Mouse (Mus musculus): ENCODE measurements at regions not wholly inside any gene's neighbourhood (a gene's known extent, or its start where the extent isn't known, plus 50 kb on each side); places are given as distances from the start of the nearest gene placed in this dataset.

DNA sequence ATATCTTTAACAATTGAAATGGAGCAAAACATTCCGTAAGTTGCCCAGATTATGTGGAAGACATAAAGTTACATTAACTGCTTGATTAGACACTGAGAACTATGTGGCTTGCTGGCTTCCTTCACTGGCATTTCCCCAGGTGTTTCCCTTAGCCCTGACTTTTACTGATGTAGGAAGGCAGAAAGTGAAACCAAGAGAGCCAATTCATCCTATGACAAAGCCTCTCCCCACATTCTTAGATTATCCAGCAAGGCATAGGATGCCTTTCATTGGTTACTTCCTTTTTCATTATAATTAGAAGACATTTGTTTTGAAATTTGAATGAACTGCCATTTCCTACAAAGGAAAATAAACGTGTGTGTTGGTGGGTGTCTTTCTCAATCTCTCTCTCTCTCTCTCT is 72.1 kb downstream of the Cdc42ep3 start:
- no peak for DNase-seq (ENCODE audit: low read depth, low spot score)

GRCm38 (mm10) chr17:79273551-79273950 is 81.3 kb downstream of the Cdc42ep3 start:
- DNase-seq (ENCODE audit: low read depth, low spot score): no peak

- no peak for DNase-seq (ENCODE audit: low read depth, low spot score)
Measured at GRCm38 (mm10) chr17:79259691-79260090, 95.2 kb downstream of the Cdc42ep3 start.

DNA sequence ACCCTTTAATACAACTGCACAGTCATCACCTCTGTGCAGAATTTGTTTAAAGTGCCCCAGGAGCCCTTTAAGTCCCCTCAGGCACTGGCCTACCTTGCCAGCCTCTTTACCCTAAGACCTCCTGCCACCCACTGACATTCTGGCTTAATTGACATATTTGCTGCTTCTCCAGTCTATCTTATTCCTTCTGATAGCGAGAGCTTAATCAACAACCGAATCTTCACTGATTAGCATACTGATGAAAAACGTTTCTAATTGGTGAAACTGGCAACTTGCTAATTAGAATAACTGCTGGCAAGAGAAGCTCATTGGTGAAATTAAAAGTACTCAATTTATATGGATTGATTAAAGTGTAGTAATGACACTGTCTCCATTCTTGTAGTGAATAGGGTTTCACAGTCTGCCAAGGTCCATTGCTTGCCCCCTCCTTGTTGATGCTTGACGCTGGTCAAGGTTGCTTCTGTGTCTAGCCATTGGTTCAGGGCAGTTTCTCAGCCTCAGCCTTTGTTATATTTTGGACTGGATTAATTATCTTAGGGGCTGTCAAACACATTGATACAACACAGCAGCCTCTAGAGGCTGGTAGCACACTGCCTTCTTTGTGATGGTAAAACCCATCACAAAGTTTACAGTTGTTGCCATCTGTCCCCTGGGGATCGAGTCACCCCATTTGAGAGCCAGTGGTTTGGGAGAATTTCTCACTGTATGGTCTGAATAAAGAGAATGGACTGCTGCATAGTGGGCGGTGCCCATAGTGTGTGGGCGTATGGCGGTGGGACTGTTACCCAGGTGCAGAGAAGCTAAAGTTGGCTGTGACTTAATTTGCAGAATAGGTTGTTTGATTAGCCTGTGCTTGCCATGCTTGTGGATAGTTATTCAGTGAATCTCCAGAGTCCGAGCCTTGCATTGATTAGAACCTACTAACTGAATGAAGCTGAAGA is 107.7 kb downstream of the Cdc42ep3 start:
- DNase-seq (ENCODE audit: low read depth, low spot score): no peak

DNA sequence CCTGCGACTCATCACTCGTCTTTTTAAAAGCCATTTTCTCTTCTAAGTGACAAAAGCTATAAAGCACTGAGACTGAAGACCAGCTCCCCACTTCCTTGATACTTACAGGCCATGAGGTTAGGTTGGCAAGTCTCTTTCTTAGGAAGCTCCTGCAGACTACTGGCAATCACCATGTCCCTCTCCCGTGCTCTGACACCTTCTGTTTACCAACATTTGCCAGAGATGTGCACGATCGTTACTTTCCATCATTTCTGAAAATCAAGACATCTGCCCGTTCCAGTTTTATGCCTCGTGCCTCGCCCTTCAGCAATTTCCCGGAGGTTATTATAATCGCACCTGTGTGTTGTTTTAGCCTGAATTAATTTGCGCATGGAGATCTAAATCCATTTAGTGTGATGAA is 110.8 kb downstream of the Cdc42ep3 start:
- no peak for DNase-seq (ENCODE audit: low read depth, low spot score)

DNA sequence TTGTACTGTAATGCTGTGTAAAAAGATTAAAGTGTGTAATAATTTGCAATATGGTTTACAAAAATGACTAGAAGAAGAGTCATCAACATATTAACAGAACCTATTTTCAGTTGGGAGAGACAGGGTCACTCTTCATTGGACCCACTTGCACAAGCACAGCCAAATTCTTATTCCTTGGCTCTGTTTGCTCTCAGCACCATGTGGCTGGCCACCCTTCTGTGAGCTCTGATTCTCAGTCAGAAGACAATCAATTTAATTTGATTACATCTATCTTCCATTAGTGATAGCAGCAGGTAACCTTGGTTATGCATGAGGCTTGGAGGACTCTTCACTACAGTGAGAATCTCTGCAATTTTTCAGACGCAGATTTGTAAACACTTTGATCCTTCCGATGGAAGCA is 111.5 kb downstream of the Cdc42ep3 start:
- no peak for DNase-seq (ENCODE audit: low read depth, low spot score)

DNA sequence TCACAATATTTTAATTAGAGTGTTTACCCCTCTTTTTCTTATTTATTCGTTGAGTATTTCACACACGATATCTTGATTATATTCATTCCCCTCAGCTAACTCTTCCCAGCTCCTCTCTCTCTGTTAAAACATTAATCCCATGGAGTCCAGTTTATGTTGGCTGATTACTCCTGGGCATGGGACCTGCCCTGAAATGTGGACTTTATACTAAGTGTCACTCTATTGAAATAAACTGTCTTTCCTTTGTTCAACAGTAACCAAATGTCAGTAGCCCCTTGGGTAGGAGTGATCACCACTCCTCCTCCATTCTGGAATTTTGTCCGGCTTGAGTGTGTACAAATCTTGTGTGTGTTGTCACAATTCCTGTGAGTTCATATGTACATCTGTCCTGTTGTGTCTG is 113.4 kb downstream of the Cdc42ep3 start:
- DNase-seq (ENCODE audit: low read depth, low spot score): no peak

DNA sequence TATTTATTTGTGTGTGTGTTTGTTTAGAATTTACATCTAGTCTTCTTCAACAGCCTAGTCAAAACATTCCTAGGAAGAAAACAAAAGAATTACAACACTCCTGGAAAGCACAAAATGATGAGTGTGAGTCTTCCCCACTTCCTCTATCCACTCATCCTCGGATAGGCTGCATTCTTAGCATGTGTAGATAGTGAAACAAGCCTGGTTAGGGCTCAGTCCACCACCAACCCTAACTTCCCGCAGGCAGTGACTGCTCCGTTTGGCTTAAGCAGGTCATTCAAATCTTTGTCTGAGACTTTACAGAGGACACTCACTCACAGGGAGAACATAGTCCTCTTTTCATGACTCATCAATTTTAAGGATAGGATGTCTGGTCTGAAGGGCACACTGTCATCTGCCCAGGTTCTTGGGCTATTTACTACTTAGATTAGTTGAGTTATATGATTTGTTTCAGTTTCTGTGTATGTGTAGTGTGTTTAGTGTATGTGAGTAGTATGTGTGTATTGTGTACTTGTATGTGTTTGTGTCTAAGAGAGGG is 118.6 kb downstream of the Cdc42ep3 start:
- DNase-seq (ENCODE audit: low read depth, low spot score): no peak

- DNase-seq (ENCODE audit: low read depth, low spot score): no peak
Measured at GRCm38 (mm10) chr17:79230653-79231489, 124.0 kb downstream of the Cdc42ep3 start.

- DNase-seq (ENCODE audit: low read depth, low spot score): peak; percentile 10
Measured at GRCm38 (mm10) chr17:79206563-79206962, 148.3 kb downstream of the Cdc42ep3 start.

GRCm38 (mm10) chr17:79206111-79206510 is 148.8 kb downstream of the Cdc42ep3 start:
- no peak for DNase-seq (ENCODE audit: low read depth, low spot score)

- DNase-seq (ENCODE audit: low read depth, low spot score): no peak
Measured at GRCm38 (mm10) chr17:79199814-79200491, 148.2 kb downstream of the Qpct start.

- DNase-seq (ENCODE audit: low read depth, low spot score): no peak
Measured at GRCm38 (mm10) chr17:79191871-79192373, 140.2 kb downstream of the Qpct start.

DNA sequence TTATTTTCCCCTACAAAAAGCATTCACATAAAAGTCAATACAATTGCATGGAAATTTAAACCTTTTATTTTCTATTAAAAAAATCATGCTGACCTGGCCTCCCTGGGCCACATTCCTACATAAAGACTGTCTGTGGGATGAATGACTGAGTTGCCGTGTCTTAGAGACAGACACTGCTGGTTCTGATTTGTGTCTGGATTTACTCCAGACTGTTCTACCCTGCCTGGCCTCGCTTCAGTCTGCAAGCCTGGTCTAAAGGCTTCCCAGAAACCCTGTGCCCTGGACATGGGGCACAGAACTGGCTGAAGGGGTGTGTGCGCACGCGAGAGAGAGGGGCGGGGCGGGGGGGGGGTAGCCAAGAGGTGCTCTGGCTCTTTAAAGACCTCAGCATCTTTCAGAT is 136.6 kb downstream of the Qpct start:
- DNase-seq (ENCODE audit: low read depth, low spot score): no peak

DNA sequence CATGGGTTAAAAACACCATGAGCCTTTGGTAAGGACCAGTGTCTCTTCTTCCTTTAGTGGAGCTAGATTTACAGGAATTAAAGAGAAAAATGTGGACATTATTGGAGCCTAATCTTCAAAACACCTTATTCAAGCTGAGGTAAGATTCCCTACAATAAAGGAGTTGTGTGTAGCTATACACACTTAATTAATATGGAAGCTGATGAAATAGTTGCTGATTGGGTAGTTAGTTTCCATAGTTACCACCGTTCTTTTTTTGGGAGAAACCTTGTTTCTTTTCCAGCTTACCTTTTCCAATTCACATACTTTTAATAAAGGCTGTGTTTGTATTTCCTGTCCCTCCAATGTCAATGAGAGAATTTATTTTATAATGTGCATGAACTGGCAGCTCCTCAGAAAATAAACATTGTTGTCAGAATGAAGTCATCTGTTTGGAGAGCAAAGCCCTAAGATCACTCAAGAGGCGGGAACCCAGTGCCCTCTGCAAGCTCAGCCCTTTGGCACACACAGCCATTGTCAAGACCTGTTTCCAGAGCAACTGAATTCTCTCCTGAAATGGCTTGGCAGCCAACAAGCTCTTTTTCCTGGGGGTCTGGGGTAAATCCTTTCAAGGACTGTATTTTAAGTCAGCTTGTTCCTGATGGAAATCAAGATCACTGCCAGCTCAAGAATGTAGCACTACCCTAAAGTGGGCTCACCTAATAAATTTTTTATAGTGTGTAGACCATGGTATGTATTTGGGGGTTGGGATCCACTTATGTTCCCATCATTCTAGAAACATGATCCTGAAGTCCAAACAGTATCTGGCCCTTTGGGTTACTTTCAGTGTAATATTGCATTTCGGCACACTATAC is 128.8 kb downstream of the Qpct start:
- no peak for DNase-seq (ENCODE audit: low read depth, low spot score)

DNA sequence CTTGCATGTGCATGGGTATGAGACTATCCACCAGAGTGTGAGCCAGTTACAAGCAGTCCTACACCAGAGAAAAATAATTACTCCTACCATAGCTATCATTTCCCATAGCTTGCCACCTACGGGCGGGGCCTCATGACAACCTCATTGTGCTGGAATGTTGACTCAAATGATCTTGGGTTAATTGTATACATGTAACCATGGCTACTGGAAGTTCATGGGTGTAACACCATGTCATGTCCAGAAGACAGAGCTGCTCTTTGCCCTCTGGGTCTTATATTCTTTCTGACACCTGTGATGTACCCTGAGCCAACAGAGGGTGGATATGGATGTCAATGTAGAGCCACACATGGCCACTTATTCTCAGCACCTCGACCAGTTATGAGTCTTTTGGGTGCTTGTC is 125.6 kb downstream of the Qpct start:
- no peak for DNase-seq (ENCODE audit: low read depth, low spot score)

GRCm38 (mm10) chr17:79176356-79176755 is 124.7 kb downstream of the Qpct start:
- no peak for DNase-seq (ENCODE audit: low read depth, low spot score)

DNA sequence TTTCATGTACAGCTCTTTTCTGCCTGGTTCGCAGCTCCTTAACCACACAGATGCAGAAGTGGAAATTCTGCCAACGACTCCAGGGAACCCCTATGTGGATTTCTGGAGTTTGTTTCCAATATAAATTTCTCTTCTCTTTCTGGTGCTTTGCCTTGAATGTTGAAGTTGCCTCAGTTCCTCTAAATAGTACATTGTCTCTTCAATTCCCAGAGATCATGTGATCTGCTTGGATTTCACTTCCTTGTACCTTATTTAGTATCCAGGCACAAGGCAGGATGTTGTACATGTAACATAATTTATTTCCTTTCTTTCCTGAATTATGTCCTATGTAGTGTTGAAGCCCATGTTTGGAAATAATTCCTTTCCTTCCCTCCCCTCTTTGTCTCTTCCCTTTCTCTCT is 123.7 kb downstream of the Qpct start:
- no peak for DNase-seq (ENCODE audit: low read depth, low spot score)

GRCm38 (mm10) chr17:79172328-79172727 is 120.6 kb downstream of the Qpct start:
- DNase-seq (ENCODE audit: low read depth, low spot score): no peak

- no peak for DNase-seq (ENCODE audit: low read depth, low spot score)
Measured at GRCm38 (mm10) chr17:79170690-79171089, 119.0 kb downstream of the Qpct start.

- no peak for DNase-seq (ENCODE audit: low read depth, low spot score)
Measured at GRCm38 (mm10) chr17:79167198-79167597, 115.5 kb downstream of the Qpct start.

All from CD4-positive helper T cell, adult 2 months (primary cell).